Mouse (Mus musculus): Measurements from ENCODE around the gene Fam243.

Fam243 gene

GRCm38 (mm10) chr16:92319353-92320109, 1.7 kb downstream of the Fam243 start:
- DNase-seq (ENCODE audit: low spot score) = peak; percentile 48

DNA sequence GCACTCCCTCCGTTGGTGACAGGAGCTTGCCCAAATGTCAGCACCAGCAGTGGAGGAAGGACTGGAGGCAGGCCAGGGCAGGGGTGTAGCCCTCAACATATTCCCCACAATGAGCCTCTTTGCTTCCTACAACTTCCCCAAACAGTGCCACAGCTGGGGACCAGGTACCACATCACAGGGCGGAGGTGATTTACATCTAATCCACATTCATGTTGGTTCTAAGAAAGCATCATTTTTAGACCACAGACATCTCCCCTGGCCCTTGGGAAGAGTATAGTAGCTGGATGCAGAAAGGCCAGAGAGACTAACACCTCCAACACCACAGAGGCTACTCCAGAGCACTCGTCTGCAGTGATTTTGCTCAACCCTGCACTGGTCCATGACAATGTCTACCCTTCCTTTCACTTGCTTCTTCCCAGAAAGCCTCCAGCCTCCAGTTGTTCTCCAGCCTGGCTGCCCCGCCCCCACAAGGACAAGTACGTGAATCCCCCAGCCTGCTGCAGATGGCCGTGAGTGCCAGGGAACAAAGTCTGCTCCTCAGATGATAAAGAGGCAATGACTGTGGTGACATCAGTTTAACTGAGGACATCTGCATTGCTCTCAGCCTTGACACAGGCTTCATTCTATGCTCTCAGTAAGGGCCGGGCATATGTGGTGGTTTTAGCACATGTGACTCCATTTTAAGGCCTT, 5.0 kb downstream of the Fam243 start:
- DNase-seq (ENCODE audit: low spot score) = no peak

DNA sequence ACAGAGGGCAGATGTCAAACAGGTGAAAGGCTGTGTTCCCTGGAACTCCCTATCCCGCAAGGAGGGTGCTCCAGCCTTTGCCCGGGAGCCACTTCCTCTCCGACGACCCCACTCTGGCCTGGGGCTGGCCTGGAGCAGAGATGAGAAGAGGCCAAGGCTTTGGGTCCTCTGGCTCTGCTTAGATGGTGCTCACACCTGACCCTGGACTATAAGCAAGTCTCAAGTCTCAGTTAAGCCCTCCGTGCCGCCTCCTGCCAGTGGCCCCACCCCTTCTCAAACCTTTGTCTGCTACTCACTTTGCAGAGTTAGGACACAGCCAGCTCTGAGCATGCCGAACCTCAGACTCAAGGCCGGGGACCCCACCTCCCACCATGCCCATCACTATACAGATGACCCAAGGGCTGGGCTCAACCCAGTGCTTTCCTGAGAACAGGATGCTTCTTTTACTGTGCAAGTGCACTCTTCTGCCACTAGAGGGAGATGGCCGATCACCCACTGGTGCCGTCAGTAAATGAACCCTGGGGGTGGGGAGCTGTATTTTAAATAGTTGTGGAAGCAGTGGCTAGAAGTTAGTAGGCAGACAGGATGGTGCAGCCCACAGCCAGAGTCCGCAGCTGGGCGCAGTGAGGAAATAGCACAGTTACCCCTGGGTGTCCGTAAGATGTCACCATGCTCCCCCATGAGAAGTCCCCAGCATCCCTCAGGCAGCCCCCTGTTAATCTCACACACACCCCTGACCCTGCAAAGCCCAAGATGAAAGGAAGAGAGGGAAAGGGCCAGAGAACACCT, 7.1 kb downstream of the Fam243 start:
- peak; percentile 20 for DNase-seq (ENCODE audit: low spot score)

DNA sequence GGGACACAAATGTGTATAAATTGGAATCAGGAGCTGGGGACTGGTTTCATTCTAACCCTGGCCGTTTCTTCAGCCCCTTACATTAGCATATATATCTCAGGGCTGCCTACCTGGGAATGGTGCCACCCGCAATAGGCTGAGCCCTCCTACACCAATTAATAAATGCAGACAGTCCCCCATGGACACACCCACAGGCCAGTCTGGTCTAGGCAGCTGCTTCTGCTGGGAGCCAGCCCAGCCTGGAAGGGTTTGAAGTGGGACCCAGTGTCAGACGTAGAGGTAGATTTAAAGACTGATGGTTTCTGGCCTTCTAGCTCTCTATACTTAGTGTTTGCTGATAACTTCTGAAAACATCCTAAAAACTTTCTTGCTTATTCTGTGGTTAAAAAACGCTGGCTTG, 12.1 kb downstream of the Fam243 start:
- no peak for DNase-seq (ENCODE audit: low spot score)

- no peak for DNase-seq (ENCODE audit: low spot score)
These were observed 13.3 kb downstream of the Fam243 start for GRCm38 (mm10) chr16:92307947-92308346.

- DNase-seq (ENCODE audit: low spot score) = no peak
These were observed 15.7 kb downstream of the Fam243 start for GRCm38 (mm10) chr16:92305519-92305918.

- DNase-seq (ENCODE audit: low spot score) = no peak
These were observed 18.7 kb downstream of the Fam243 start for GRCm38 (mm10) chr16:92302506-92302905.

- DNase-seq (ENCODE audit: low spot score) = no peak
These were observed 19.3 kb downstream of the Fam243 start for GRCm38 (mm10) chr16:92301989-92302388.

- DNase-seq (ENCODE audit: low spot score) = peak; percentile 21
These were observed 19.8 kb downstream of the Fam243 start for GRCm38 (mm10) chr16:92301412-92301806.

DNA sequence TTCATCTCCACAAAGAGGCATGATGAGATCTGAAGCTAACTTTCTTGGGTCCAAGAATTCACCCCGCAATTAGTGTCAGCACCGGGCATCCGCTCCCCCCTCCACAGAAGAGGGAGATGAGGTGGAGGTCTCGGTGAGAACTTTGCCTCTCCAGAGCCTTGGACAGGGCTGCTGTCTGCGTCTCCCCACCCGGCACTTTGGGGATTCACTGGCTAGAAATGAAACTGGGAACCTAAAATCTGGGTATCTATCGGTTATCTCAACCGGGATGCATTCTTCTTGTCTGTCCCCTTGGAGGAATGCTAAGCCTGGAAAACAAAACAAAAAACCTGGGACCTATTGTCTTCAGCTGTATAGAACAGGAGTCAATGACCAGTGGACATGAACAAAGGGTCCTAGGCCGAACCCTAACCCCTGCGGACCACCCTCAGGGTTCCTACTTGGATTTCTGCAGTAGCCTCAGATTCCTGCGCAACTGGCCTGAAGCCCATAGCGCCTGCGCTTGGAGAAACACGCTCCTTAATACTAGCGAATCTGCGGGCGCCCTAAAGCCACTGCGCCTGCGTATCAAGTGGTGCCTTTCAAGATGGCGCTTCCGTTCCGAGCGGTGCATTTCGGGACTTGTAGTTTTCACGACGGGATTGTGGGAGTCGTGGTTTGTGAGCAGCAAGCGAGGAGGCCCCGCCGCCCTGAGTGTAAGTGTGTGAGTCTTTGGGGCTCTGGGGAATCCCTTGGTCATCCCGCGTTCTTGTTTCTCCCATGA, 20.4 kb downstream of the Fam243 start, which contains the start of gene Smim11:
Gene Smim11 (plus strand): TSS at position 638 of the 763 bp plus-strand sequence.
- peak; percentile 95 for DNase-seq (ENCODE audit: low spot score)

DNA sequence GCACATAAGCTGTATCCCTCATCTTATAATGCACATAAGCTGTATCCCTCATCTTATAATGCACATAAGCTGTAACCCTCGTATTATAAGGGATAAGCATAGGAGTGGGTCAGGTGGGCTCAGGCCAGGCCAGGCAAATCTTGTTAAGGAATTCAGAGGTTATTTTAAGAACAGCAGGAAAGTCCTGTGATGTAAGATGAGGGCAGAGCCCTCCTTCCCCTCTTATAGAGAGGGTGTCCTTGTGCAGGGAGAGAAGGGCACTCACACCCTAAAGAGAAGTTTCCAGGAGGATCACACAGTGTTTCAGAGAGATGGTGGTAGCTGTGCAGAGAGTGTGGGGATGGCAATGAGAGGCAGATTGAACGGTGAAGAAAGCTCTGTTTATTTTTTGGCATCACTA, 25.9 kb downstream of the Fam243 start:
- no peak for DNase-seq (ENCODE audit: low spot score)

- DNase-seq (ENCODE audit: low spot score) = no peak
These were observed 26.8 kb downstream of the Fam243 start for GRCm38 (mm10) chr16:92294267-92294970.

GRCm38 (mm10) chr16:92292101-92292500, 29.1 kb downstream of the Fam243 start, which contains the start of gene Kcne2:
Kcne2 (plus strand) TSS chr16:92292389.
- DNase-seq (ENCODE audit: low spot score) = no peak

- no peak for DNase-seq (ENCODE audit: low spot score)
These were observed 31.2 kb downstream of the Fam243 start for GRCm38 (mm10) chr16:92290045-92290444.

GRCm38 (mm10) chr16:92288778-92289177, 32.5 kb downstream of the Fam243 start:
- no peak for DNase-seq (ENCODE audit: low spot score)

DNA sequence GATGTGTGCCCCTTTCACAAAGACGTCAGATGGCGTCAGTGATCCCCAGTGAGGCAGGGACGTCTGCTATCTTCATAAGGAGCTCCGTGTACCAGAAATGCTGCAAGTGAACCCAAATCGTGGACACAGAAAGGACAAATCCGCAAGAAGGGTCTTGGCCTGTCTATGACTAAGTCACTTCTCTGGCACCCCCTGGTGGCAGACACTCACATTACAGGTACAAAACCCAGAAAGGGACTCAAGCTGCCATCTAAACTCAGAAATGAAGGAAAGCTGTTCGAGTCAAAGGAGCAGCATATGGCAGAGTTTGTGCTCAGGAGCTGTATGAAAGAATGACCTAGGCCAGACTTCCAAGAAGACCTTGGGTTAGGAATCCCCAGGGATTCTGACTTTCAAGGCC, 34.6 kb downstream of the Fam243 start:
- DNase-seq (ENCODE audit: low spot score) = peak; percentile 90

DNA sequence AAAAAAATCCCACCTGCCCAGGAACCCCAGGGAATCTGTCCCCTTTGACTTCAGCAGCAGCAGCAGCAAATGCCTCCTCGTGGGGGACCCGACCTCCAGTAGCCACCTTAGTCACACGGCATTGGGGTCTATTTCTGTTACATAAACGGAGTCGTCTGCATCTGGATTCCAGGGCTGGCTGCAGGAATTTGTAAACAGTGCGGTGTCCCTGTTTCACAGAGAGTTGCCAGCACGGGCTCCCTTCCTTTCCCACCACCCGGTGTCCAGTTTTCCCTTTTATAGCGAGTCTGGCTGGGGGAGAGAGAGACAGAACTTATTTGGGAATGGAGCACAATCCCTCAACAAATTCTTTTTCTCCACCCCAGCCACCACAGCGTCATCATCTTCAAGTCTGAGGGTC, 36.2 kb downstream of the Fam243 start:
- DNase-seq (ENCODE audit: low spot score) = no peak

GRCm38 (mm10) chr16:92282671-92283070, 38.6 kb downstream of the Fam243 start:
- no peak for DNase-seq (ENCODE audit: low spot score)

- no peak for DNase-seq (ENCODE audit: low spot score)
These were observed 45.7 kb downstream of the Fam243 start for GRCm38 (mm10) chr16:92275526-92275925.

DNA sequence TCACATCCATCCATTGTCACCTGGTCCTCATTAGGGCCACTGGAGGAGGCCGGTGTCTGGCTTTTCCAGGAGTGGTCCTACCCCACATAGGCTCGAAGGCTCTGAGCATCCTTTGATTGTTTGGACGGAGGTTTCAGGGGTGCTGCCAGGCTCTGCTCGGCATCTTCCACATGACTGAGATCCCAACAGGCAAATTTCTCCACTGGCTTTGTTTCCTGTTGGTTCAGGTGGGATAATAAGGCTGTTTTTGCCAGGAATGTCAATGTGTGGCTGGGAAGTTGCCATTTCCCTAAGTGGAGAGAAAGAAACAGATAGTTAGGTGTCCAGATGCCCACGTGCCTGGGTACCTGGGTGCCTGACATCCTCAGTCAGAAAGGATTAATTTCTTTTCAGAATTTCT, 46.7 kb downstream of the Fam243 start:
- no peak for DNase-seq (ENCODE audit: low spot score)
